Mouse (Mus musculus) activated CD4-positive, CD25-positive, alpha-beta regulatory T cell (primary cell): Measurements from ENCODE around the gene Olfr1177-ps. TPM values are rescaled to one million over a fixed set of nuclear protein-coding genes. Genes with fewer than 3 reads are reported as not detected.

Experiments
- polyA plus RNA-seq, 2 experiments: library from polyadenylated mRNA; unstranded; fragments of 100-300 nt; shearing (Covaris generic); gene quantifications; one replicate each; pipeline ENCODE4 v1.2.1; 2017

Gene Olfr1177-ps
- not detected for polyA plus RNA-seq

GRCm38 (mm10) chr2:88346392-88346791 is at the start of gene Olfr1177-ps:
Olfr1177-ps (minus strand) TSS chr2:88346492.

DNA sequence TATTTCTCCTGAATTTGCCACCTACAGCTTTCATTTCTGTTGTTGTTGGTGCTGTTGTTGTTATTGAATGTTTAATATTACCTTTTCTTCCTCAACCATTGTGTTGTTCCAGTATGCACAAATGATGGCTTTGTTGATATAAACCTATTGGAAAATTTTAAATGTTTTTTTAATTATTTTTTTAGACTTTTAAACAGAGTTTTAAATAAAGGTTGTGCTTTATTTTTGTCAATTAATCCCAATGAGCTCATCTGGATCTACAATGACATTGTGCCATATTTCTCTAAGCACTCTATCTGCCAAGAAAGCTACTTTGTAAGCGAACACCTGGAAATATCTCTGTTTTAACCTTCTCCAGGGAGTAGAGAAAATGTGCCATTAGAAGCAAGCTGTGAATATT is 40.5 kb upstream of the Olfr1177-ps start, which contains the start of gene Olfr1178:
Olfr1178 (plus strand) TSS at position 301 of the 400 bp plus-strand sequence.

DNA sequence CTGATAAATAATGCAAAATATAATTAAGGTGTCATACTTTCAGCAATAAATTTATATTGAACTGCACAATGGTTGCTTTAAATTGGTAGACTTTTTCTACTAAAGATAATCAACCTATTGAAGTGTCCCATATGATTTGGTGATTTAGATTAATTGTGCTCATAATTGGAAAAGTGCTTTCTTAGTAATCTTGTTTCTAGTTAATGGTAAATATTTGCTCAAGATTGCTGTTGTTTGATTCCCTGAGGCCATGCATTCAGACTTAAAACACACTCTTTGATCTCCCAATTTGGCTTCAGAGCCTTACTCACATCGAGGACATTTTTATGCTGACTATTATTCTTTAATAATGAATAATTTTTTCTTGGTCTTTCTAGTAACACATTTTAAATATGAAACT is 9.9 kb downstream of the Olfr1177-ps start, which contains the start of gene Olfr1176:
Olfr1176 (plus strand) TSS at position 301 of the 400 bp plus-strand sequence.

GRCm38 (mm10) chr2:88327115-88327514 is 19.2 kb downstream of the Olfr1177-ps start, which contains the start of gene Olfr1175-ps:
Olfr1175-ps (minus strand) TSS chr2:88327215.

GRCm38 (mm10) chr2:88315035-88315434 is 31.3 kb downstream of the Olfr1177-ps start, which contains the start of gene Olfr1174-ps:
Olfr1174-ps (minus strand) TSS chr2:88315135.

Other genes starting within 250 kb of the Olfr1177-ps start
- gene Olfr1166, start 218.2 kb downstream of the Olfr1177-ps start, polyA plus RNA-seq, result not detected
- gene Olfr1167, start 191.3 kb downstream of the Olfr1177-ps start, polyA plus RNA-seq, result not detected
- not detected for gene Olfr1168, start 164.6 kb downstream of the Olfr1177-ps start, polyA plus RNA-seq
- not detected for gene Olfr1170, start 118.2 kb downstream of the Olfr1177-ps start, polyA plus RNA-seq
- gene Olfr1173, start 66.6 kb downstream of the Olfr1177-ps start, polyA plus RNA-seq, result under 1 TPM in 1 of 2 experiments, not detected in 1; 0.31 TPM
- gene Olfr1174-ps, start 31.4 kb downstream of the Olfr1177-ps start, polyA plus RNA-seq, result under 1 TPM in 1 of 2 experiments, not detected in 1; 0.69 TPM
- under 1 TPM in 1 of 2 experiments, not detected in 1; 0.04 TPM for gene Olfr1175-ps, start 19.3 kb downstream of the Olfr1177-ps start, polyA plus RNA-seq
- under 1 TPM in 1 of 2 experiments, not detected in 1; 0.06 TPM for gene Olfr1176, start 9.8 kb downstream of the Olfr1177-ps start, polyA plus RNA-seq
- under 1 TPM in 1 of 2 experiments, not detected in 1; 0.02 TPM for gene Olfr1178, start 40.6 kb upstream of the Olfr1177-ps start, polyA plus RNA-seq
- gene Olfr1179, start 60.0 kb upstream of the Olfr1177-ps start, polyA plus RNA-seq, result not detected
- not detected for gene Olfr1180, start 72.7 kb upstream of the Olfr1177-ps start, polyA plus RNA-seq
- under 1 TPM in 1 of 2 experiments, not detected in 1; 0.09 TPM for gene Olfr1181, start 79.7 kb upstream of the Olfr1177-ps start, polyA plus RNA-seq
- not detected for gene Gm13757, start 102.6 kb upstream of the Olfr1177-ps start, polyA plus RNA-seq
- not detected for gene Olfr1183, start 108.4 kb upstream of the Olfr1177-ps start, polyA plus RNA-seq
- not detected for gene Olfr1184, start 137.1 kb upstream of the Olfr1177-ps start, polyA plus RNA-seq
- gene Olfr1185-ps1, start 146.8 kb upstream of the Olfr1177-ps start, polyA plus RNA-seq, result under 1 TPM in 1 of 2 experiments, not detected in 1; 0.10 TPM
- not detected for gene Olfr1186, start 172.1 kb upstream of the Olfr1177-ps start, polyA plus RNA-seq
- gene Olfr1188, start 210.4 kb upstream of the Olfr1177-ps start, polyA plus RNA-seq, result under 1 TPM; 0.30 to 0.65 TPM
- not detected for gene Olfr1189, start 240.0 kb upstream of the Olfr1177-ps start, polyA plus RNA-seq